Mouse (Mus musculus) forebrain, embryonic 14.5 days (tissue): ENCODE measurements around the gene Apoc1. TPM values are rescaled to one million over a fixed set of nuclear protein-coding genes. Genes with fewer than 3 reads are reported as not detected.

Experiments
- ATAC-seq: fragments of 200-750 bp; cut with Nextera tagmentation; 2 replicates; pipeline ENCODE4 v1.8.0; 2017; ENCODE audit warnings: mild to moderate bottlenecking, moderate library complexity
- DNase-seq: peaks from one replicate; pipeline ENCODE4 v3.0.0-alpha.2; 2015; ENCODE audit warnings: low spot score
- H3K27ac ChIP-seq: fragments of 300-500 bp; sonication (generic); 2 replicates; pipeline ENCODE4 v1.5.1; 2014; ENCODE audit warnings: low read depth, mild to moderate bottlenecking, control low read depth, low read length, moderate library complexity
- H3K27me3 ChIP-seq: fragments of 300-500 bp; sonication (generic); replicated peaks from 2 replicates; pipeline ENCODE4 v1.6.1; 2014; ENCODE audit warnings: low read length, control low read depth, mixed read lengths; ENCODE audit not compliant: control insufficient read depth, insufficient read depth
- H3K36me3 ChIP-seq: fragments of 300-500 bp; sonication (generic); 2 replicates; pipeline ENCODE4 v1.6.1; 2014; ENCODE audit warnings: low read length, control low read depth; ENCODE audit not compliant: control insufficient read depth, insufficient read depth
- H3K4me1 ChIP-seq: fragments of 300-500 bp; sonication (generic); 2 replicates; pipeline ENCODE4 v1.6.1; 2014; ENCODE audit warnings: antibody characterized with exemption, low read length, control low read depth; ENCODE audit not compliant: control insufficient read depth, insufficient read depth
- H3K4me2 ChIP-seq: fragments of 300-500 bp; sonication (generic); 2 replicates; pipeline ENCODE4 v1.6.1; 2014; ENCODE audit warnings: mild to moderate bottlenecking, control low read depth, low read length
- H3K4me3 ChIP-seq: fragments of 300-500 bp; sonication (generic); 2 replicates; pipeline ENCODE4 v1.5.1; 2014; ENCODE audit warnings: low read depth, low read length, control low read depth
- H3K9ac ChIP-seq: fragments of 300-500 bp; sonication (generic); 2 replicates; pipeline ENCODE4 v1.6.1; 2014; ENCODE audit warnings: mild to moderate bottlenecking, low read length, control low read depth, moderate library complexity
- H3K9me3 ChIP-seq: fragments of 300-500 bp; sonication (generic); replicated peaks from 2 replicates; pipeline ENCODE4 v1.6.1; 2016; ENCODE audit warnings: low read length, control low read depth, mixed read lengths; ENCODE audit not compliant: control insufficient read depth
- WGBS: fragments of 180-500 bp; shearing (Covaris S2); extraction: QIAGEN DNeasy Blood & Tissue Kit; methylation state at CpG from one replicate; pipeline ENCODE4 v1.1.7; 2014; 5-methylcytosine and 5-hydroxymethylcytosine counted together
- polyA plus RNA-seq: library from polyadenylated mRNA; unstranded; fragments of >200 nt; fragmentation: Nextera tagmentation; extraction: Ambion mirVana; gene quantifications from 2 replicates; pipeline ENCODE4 v1.2.1, GENCODE M21; 2014

The Apoc1 gene
- polyA plus RNA-seq, 1 experiment from 2014 or later, result 1.4 TPM

DNA sequence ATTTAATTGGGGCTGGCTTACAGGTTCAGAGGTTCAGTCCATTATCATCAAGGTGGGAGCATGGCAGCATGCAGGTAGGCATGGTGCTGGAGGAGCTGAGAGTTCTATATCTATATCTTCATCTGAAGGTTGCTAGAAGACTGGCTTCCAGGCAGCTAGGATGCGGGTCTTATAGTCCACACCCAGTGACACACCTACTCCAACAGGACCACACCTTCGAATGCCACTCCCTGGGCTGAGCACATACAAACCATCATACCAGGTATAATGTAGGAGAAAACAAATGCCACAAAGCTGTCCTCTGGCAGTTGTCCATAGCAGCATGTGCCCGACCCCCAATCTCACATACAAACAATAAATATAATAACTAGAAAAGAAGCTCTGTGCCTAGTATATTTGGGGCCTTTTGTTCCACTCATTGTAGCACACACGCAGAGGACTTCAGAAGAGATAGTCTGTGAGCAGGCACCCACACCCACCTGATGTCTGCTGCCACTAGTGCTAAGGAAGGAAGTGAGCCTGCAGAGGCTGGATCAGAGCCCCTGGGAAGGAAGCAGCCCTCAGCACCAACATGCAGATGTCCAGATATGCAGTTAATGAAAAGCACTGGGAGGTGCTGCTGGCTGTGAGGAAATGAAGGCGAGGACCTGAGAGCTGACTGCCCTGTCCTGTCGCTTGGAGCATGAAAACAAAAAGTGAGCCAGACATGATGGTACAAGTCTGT lies 41.2 kb downstream of the Apoc1 start:
- Histone ChIP-seq H3K36me3 (peaks cover 75% of the 10 kb centered on the region), H3K4me1 (no peaks in the 10 kb centered on the region), H3K4me2 (no peak overlapping the region), H3K9ac (no peak overlapping the region), H3K27ac (no peak overlapping the region), H3K4me3 (no peak overlapping the region), H3K9me3 (no peaks in the 10 kb centered on the region), H3K27me3 (no peaks in the 10 kb centered on the region)
- WGBS, result 95% methylated on average over 6 of the region's 6 CpGs
- ATAC-seq, result no peak
- no peak for DNase-seq

DNA sequence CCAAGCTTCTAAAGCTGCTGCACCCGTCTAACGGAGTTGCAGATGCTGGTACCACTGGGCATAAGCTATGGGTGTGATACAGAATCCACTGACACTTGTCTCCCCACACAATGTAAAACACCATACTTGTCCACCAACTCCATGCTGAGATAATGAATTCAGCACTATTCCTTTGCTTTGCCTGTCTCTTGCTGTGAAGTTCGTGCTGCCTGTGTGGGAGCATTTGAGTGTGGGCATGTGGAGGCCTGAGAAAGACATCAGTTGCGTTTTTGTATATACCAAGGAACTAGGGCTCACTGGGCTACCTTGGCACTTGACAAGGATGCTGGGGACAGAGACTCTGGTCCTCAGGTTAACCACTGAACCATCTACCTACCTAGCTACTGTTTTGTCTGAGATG lies 51.2 kb downstream of the Apoc1 start:
- H3K4me3 ChIP-seq, result no peak overlapping the region
- ATAC-seq (no peak), DNase-seq (no peak)
- H3K9ac ChIP-seq, result no peak overlapping the region
- no peaks in the 10 kb centered on the region for H3K27me3 ChIP-seq
- WGBS, result 95% methylated on average over 4 of the region's 4 CpGs
- H3K36me3 ChIP-seq, result peaks cover 95% of the 10 kb centered on the region
- no peaks in the 10 kb centered on the region for H3K9me3 ChIP-seq
- no peaks in the 10 kb centered on the region for H3K4me1 ChIP-seq
- no peak overlapping the region for H3K4me2 ChIP-seq
- H3K27ac ChIP-seq, result no peak overlapping the region

Other genes starting within 250 kb of the Apoc1 start
- 9.2 and 13.0 TPM in 2 replicates for gene Mark4, start 233.8 kb downstream of the Apoc1 start, polyA plus RNA-seq
- gene Exoc3l2, start 229.3 kb downstream of the Apoc1 start, polyA plus RNA-seq, result 0.16 and 0.25 TPM in 2 replicates
- 2.1 and 2.3 TPM in 2 replicates for gene Bloc1s3, start 184.3 kb downstream of the Apoc1 start, polyA plus RNA-seq
- 34.2 and 42.5 TPM in 2 replicates for gene Trappc6a, start 184.3 kb downstream of the Apoc1 start, polyA plus RNA-seq
- 0.36 and 0.57 TPM in 2 replicates for gene Nkpd1, start 174.8 kb downstream of the Apoc1 start, polyA plus RNA-seq
- 12.6 and 13.5 TPM in 2 replicates for gene Ppp1r37, start 129.6 kb downstream of the Apoc1 start, polyA plus RNA-seq
- gene Zfp296, start 115.4 kb downstream of the Apoc1 start, polyA plus RNA-seq, result 0.15 TPM in 1 of 2 replicates, not detected in the other
- gene Gemin7, start 115.1 kb downstream of the Apoc1 start, polyA plus RNA-seq, result 134 and 146 TPM in 2 replicates
- gene Clasrp, start 88.2 kb downstream of the Apoc1 start, polyA plus RNA-seq, result 27.1 and 40.1 TPM in 2 replicates
- gene Relb, start 63.2 kb downstream of the Apoc1 start, polyA plus RNA-seq, result 2.8 and 3.0 TPM in 2 replicates
- gene Clptm1, start 27.6 kb downstream of the Apoc1 start, polyA plus RNA-seq, result 86.4 and 94.9 TPM in 2 replicates
- not detected in 2 replicates for gene Apoc2, start 14.7 kb downstream of the Apoc1 start, polyA plus RNA-seq
- not detected in 2 replicates for gene Gm44805, start 11.2 kb downstream of the Apoc1 start, polyA plus RNA-seq
- gene Apoc4, start 11.2 kb downstream of the Apoc1 start, polyA plus RNA-seq, result not detected in 2 replicates
- 261 and 304 TPM in 2 replicates for gene Apoe, start 6.5 kb upstream of the Apoc1 start, polyA plus RNA-seq
- 86.3 and 109 TPM in 2 replicates for gene Tomm40, start 22.8 kb upstream of the Apoc1 start, polyA plus RNA-seq
- 33.0 and 39.7 TPM in 2 replicates for gene Nectin2, start 57.8 kb upstream of the Apoc1 start, polyA plus RNA-seq
- gene Bcam, start 78.4 kb upstream of the Apoc1 start, polyA plus RNA-seq, result 5.8 and 7.6 TPM in 2 replicates
- not detected in 2 replicates for gene Cblc, start 104.1 kb upstream of the Apoc1 start, polyA plus RNA-seq
- 0.75 TPM in 1 of 2 replicates, not detected in the other for gene Bcl3, start 130.1 kb upstream of the Apoc1 start, polyA plus RNA-seq
- 5.6 and 7.1 TPM in 2 replicates for gene Gm19345, start 159.3 kb upstream of the Apoc1 start, polyA plus RNA-seq
- gene Ceacam16, start 168.6 kb upstream of the Apoc1 start, polyA plus RNA-seq, result not detected in 2 replicates
- gene Ceacam19, start 195.3 kb upstream of the Apoc1 start, polyA plus RNA-seq, result not detected in 2 replicates
- gene Pvr, start 228.5 kb upstream of the Apoc1 start, polyA plus RNA-seq, result 3.2 and 5.0 TPM in 2 replicates